Mouse (Mus musculus): ENCODE measurements around the gene Cela3b.

Gene Cela3b

GRCm38 (mm10) chr4:137430502-137430901, at the start of gene Cela3b:
TSS of gene Cela3b (minus strand) at chr4:137430540.
- no peak for DNase-seq

- DNase-seq = no peak
These were observed 49.4 kb upstream of the Cela3b start for GRCm38 (mm10) chr4:137479757-137480156.

- DNase-seq = no peak
These were observed 48.0 kb upstream of the Cela3b start for GRCm38 (mm10) chr4:137478306-137478705.

GRCm38 (mm10) chr4:137477611-137478010, 47.3 kb upstream of the Cela3b start:
- DNase-seq = no peak

- DNase-seq = no peak
These were observed 46.5 kb upstream of the Cela3b start for GRCm38 (mm10) chr4:137476761-137477237.

GRCm38 (mm10) chr4:137476065-137476760, 45.9 kb upstream of the Cela3b start:
- no peak for DNase-seq

GRCm38 (mm10) chr4:137475271-137476050, 45.1 kb upstream of the Cela3b start:
- no peak for DNase-seq

GRCm38 (mm10) chr4:137474694-137475093, 44.4 kb upstream of the Cela3b start:
- DNase-seq = no peak

GRCm38 (mm10) chr4:137473701-137474388, 43.5 kb upstream of the Cela3b start:
- no peak for DNase-seq

- no peak for DNase-seq
These were observed 42.9 kb upstream of the Cela3b start for GRCm38 (mm10) chr4:137473240-137473639.

GRCm38 (mm10) chr4:137471326-137471725, 41.0 kb upstream of the Cela3b start:
- no peak for DNase-seq

- no peak for DNase-seq
These were observed 40.5 kb upstream of the Cela3b start for GRCm38 (mm10) chr4:137470701-137471317.

GRCm38 (mm10) chr4:137469845-137470692, 39.7 kb upstream of the Cela3b start:
- DNase-seq = no peak

GRCm38 (mm10) chr4:137469081-137469844, 38.9 kb upstream of the Cela3b start:
- peak in 1 of 2 experiments; percentile 19 for DNase-seq

- peak; percentile 85 to 93 for DNase-seq
These were observed 38.1 kb upstream of the Cela3b start, which contains the start of gene Hspg2 for GRCm38 (mm10) chr4:137468260-137469080. TSS of gene Hspg2 (plus strand) at chr4:137468769.

- DNase-seq = no peak
These were observed 37.2 kb upstream of the Cela3b start for GRCm38 (mm10) chr4:137467525-137467924.

- no peak for DNase-seq
These were observed 36.7 kb upstream of the Cela3b start for GRCm38 (mm10) chr4:137466991-137467390.

GRCm38 (mm10) chr4:137465125-137465787, 34.9 kb upstream of the Cela3b start:
- DNase-seq = no peak

GRCm38 (mm10) chr4:137461981-137462690, 31.8 kb upstream of the Cela3b start:
- DNase-seq = no peak

Data from spleen, adult 18-20 months (tissue).